Mouse (Mus musculus) stomach, postnatal 0 days (tissue): ENCODE results near the gene Pla2g2c. TPM values are rescaled to one million over a fixed set of nuclear protein-coding genes. Genes with fewer than 3 reads are reported as not detected.

Source experiments
- ATAC-seq: fragments of 200-750 bp; cut with Nextera tagmentation; 2 replicates; pipeline ENCODE4 v1.8.0; 2017; ENCODE audit not compliant: low FRiP score, low TSS enrichment
- DNase-seq: peaks from one replicate; pipeline ENCODE4 v3.0.0-alpha.2; 2016; ENCODE audit warnings: low spot score
- H3K27ac ChIP-seq: fragments of 300-500 bp; sonication (generic); replicated peaks from 2 replicates; pipeline ENCODE4 v1.5.1; 2014; ENCODE audit warnings: mild to moderate bottlenecking, control low read depth
- H3K27me3 ChIP-seq: fragments of 300-500 bp; sonication (generic); 2 replicates; pipeline ENCODE4 v1.6.1; 2014; ENCODE audit warnings: low read length; ENCODE audit not compliant: control insufficient read depth, insufficient read depth
- H3K36me3 ChIP-seq: fragments of 300-500 bp; sonication (generic); 2 replicates; pipeline ENCODE4 v1.6.1; 2014; ENCODE audit warnings: low read length, mixed read lengths; ENCODE audit not compliant: control insufficient read depth, insufficient read depth
- H3K4me1 ChIP-seq: fragments of 300-500 bp; sonication (generic); replicated peaks from 2 replicates; pipeline ENCODE4 v1.6.1; 2014; ENCODE audit warnings: antibody characterized with exemption; ENCODE audit not compliant: control insufficient read depth, insufficient read depth
- H3K4me2 ChIP-seq: fragments of 300-500 bp; sonication (generic); replicated peaks from 2 replicates; pipeline ENCODE4 v1.6.1; 2014; ENCODE audit warnings: low read depth, mild to moderate bottlenecking, control low read depth, moderate library complexity
- H3K4me3 ChIP-seq: fragments of 300-500 bp; sonication (generic); 2 replicates; pipeline ENCODE4 v1.5.1; 2014; ENCODE audit warnings: low read depth, low read length, control low read depth
- H3K9ac ChIP-seq: fragments of 300-500 bp; sonication (generic); 2 replicates; pipeline ENCODE4 v1.6.1; 2014; ENCODE audit warnings: mild to moderate bottlenecking, low read length, control low read depth, mixed read lengths
- H3K9me3 ChIP-seq: fragments of 300-500 bp; sonication (generic); 2 replicates; pipeline ENCODE4 v1.6.1; 2016; ENCODE audit warnings: low read length; ENCODE audit not compliant: control insufficient read depth
- CTCF ChIP-seq: IDR thresholded peaks from 2 replicates; pipeline ENCODE4 v1.5.1; 2016; ENCODE audit warnings: antibody characterized with exemption, low read depth, mild to moderate bottlenecking, moderate library complexity
- EP300 ChIP-seq: optimal IDR thresholded peaks from 2 replicates; pipeline ENCODE3; 2016; ENCODE audit warnings: antibody characterized with exemption
- WGBS: fragments of 180-500 bp; shearing (Covaris S2); extraction: QIAGEN DNeasy Blood & Tissue Kit; methylation state at CpG from one replicate; pipeline ENCODE4 v1.1.7; 2014; 5-methylcytosine and 5-hydroxymethylcytosine counted together
- polyA plus RNA-seq: library from polyadenylated mRNA; unstranded; fragments of >200 nt; fragmentation: Nextera tagmentation; extraction: Ambion mirVana; gene quantifications from 2 replicates; pipeline ENCODE4 v1.2.1, GENCODE M21; 2015

Pla2g2c gene
- polyA plus RNA-seq, 1 experiment from 2014 or later = 0.30 TPM

GRCm38 (mm10) chr4:138718586-138719263 is 5.9 kb upstream of the Pla2g2c start:
- 77% methylated on average over 5 of the region's 5 CpGs for WGBS
- Histone ChIP-seq H3K36me3 (no peaks in the 10 kb centered on the region), H3K4me3 (no peak overlapping the region), H3K27me3 (no peaks in the 10 kb centered on the region), H3K4me2 (no peak overlapping the region), H3K27ac (no peak overlapping the region), H3K4me1 (no peaks in the 10 kb centered on the region), H3K9ac (no peak overlapping the region), H3K9me3 (no peaks in the 10 kb centered on the region)
- ATAC-seq (no peak), DNase-seq (no peak)
- TF ChIP-seq CTCF = no peak
- TF ChIP-seq EP300 = no peak

- Histone ChIP-seq H3K9ac (no peak overlapping the region), H3K27ac (no peak overlapping the region), H3K9me3 (no peaks in the 10 kb centered on the region), H3K4me3 (no peak overlapping the region), H3K4me2 (no peak overlapping the region), H3K27me3 (no peaks in the 10 kb centered on the region), H3K4me1 (no peaks in the 10 kb centered on the region; the same call in 1 of the 2 replicates), H3K36me3 (no peaks in the 10 kb centered on the region)
- TF ChIP-seq CTCF (no peak), EP300 (no peak)
- no peak for DNase-seq
- no peak for ATAC-seq
- 85% methylated on average over 5 of the region's 5 CpGs for WGBS
Measured at GRCm38 (mm10) chr4:138719264-138719596, 5.4 kb upstream of the Pla2g2c start.

DNA sequence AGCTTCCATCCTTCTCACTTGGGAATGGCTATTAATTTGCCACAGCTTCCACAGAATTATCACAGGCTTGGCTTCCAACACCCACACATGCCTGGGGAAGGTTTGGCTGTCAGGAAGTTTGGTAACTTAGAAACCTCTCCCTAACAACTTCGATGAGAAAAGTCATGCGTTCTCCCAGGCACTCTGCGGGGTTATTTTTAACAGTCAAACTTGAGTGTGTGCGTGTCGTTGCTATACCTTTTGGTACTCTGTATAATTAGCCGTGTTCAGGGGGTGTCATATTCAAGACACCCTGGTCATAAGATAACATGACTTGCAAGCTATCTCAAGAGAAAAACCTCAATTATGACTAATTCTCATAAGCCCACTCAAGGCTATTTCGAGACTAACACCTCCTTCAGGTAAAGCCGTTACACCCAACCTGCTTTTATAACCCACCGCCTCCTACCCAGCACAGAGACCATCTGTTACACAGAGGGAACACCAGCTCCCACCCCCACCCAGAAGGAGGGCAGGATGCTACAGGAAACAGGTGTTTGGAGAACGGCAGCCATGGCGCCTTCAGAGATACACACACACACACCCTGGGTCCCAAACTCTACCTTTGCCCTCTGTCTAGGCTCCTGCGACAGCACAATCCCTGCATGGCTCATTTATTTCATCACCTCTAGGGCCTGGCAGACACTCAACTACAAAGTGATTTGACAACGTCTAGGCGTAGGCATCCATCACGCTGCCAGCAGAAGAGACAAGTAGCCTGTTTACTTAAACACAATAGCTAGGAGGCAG is 905 bp upstream of the Pla2g2c start:
- Histone ChIP-seq H3K27ac (no peak overlapping the region), H3K27me3 (no peaks in the 10 kb centered on the region), H3K9ac (no peak overlapping the region), H3K4me3 (no peak overlapping the region), H3K4me1 (peaks cover 2% of the 10 kb centered on the region; the same call in 1 of the 2 replicates), H3K36me3 (no peaks in the 10 kb centered on the region), H3K4me2 (no peak overlapping the region), H3K9me3 (no peaks in the 10 kb centered on the region)
- TF ChIP-seq EP300 (no peak), CTCF (no peak)
- ATAC-seq (no peak), DNase-seq (no peak)
- WGBS = 49% methylated on average over 15 of the region's 15 CpGs

DNA sequence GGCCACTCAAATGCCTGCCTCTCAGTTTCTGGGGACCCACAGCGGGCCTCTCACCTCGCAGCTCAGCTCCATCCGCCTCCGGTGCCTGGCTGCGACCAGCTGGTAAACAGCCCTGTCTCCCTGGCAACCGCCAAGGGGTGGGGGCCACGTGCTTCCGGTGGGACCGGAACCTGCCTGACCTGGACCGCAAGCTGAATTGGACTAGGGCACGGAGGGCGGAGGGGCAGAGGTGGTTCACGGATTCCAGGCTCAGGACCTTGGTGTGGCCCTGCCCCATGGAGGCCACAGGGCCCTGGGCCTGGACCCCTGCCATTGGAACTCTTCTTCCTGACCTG is 502 bp downstream of the Pla2g2c start:
- TF ChIP-seq CTCF = no peak
- TF ChIP-seq EP300 = no peak

DNA sequence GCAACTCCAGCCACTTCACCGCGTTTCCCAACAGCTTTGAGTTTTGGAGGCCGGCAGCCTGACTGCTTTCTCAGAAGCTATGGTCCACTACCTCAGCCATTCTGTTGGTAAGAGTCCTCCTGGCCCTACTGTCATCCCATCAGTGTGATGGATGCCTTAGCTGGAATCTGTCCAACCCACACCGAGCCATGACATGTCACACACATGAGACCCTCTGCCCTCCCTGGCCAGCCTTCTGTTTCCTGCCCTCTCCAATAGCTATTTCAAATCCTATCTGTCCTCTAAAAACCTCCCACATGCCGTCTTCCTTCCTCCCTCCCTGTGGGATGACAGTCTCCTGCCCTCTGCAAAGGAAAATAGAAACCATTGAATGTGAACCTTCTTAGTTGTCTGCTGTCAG is 1.2 kb downstream of the Pla2g2c start:
- H3K9ac ChIP-seq = no peak overlapping the region
- TF ChIP-seq EP300 (no peak), CTCF (no peak)
- no peaks in the 10 kb centered on the region for H3K27me3 ChIP-seq
- peaks cover 2% of the 10 kb centered on the region; the same call in 1 of the 2 replicates for H3K4me1 ChIP-seq
- WGBS = 71% methylated on average over 5 of the region's 5 CpGs
- no peaks in the 10 kb centered on the region for H3K36me3 ChIP-seq
- DNase-seq (no peak), ATAC-seq (no peak)
- H3K4me2 ChIP-seq = no peak overlapping the region
- no peaks in the 10 kb centered on the region for H3K9me3 ChIP-seq
- no peak overlapping the region for H3K27ac ChIP-seq
- H3K4me3 ChIP-seq = no peak overlapping the region

More for the DNA sequence above, 502 bp downstream of the Pla2g2c start:
- no peak overlapping the region for H3K27ac ChIP-seq
- WGBS = 3% methylated on average over 13 of the region's 13 CpGs
- H3K9me3 ChIP-seq = no peaks in the 10 kb centered on the region
- no peak overlapping the region for H3K4me3 ChIP-seq
- ATAC-seq = peak; percentile 68
- peaks cover 2% of the 10 kb centered on the region; the same call in 1 of the 2 replicates for H3K4me1 ChIP-seq
- no peaks in the 10 kb centered on the region for H3K27me3 ChIP-seq
- H3K4me2 ChIP-seq = peak overlapping the region; percentile 36
- H3K36me3 ChIP-seq = no peaks in the 10 kb centered on the region
- DNase-seq = peak; percentile 81
- H3K9ac ChIP-seq = peak overlapping the region; percentile 23; the same call in 1 of the 2 replicates
